Mouse (Mus musculus) forebrain, embryonic 13.5 days (tissue): Measurements from ENCODE around the gene Kcnk3. TPM values are rescaled to one million over a fixed set of nuclear protein-coding genes. Genes with fewer than 3 reads are reported as not detected.

ENCODE experiments used
- ATAC-seq: fragments of 200-750 bp; cut with Nextera tagmentation; 2 replicates; pipeline ENCODE4 v1.8.0; 2017
- H3K27ac ChIP-seq: fragments of 300-500 bp; sonication (generic); 2 replicates; pipeline ENCODE4 v1.5.1; 2015; ENCODE audit warnings: inconsistent platforms, mild to moderate bottlenecking, moderate library complexity
- H3K27me3 ChIP-seq: fragments of 300-500 bp; sonication (generic); 2 replicates; pipeline ENCODE4 v1.6.1; 2015; ENCODE audit warnings: mild to moderate bottlenecking, inconsistent platforms
- H3K36me3 ChIP-seq: fragments of 300-500 bp; sonication (generic); 2 replicates; pipeline ENCODE4 v1.6.1; 2015; ENCODE audit warnings: mild to moderate bottlenecking, inconsistent platforms; ENCODE audit not compliant: poor library complexity, severe bottlenecking
- H3K4me1 ChIP-seq: fragments of 300-500 bp; sonication (generic); 2 replicates; pipeline ENCODE4 v1.6.1; 2015; ENCODE audit warnings: inconsistent platforms
- H3K4me2 ChIP-seq: fragments of 300-500 bp; sonication (generic); 2 replicates; pipeline ENCODE4 v1.6.1; 2015; ENCODE audit warnings: inconsistent platforms, mild to moderate bottlenecking, moderate library complexity
- H3K4me3 ChIP-seq: fragments of 300-500 bp; sonication (generic); 2 replicates; pipeline ENCODE4 v1.5.1; 2015; ENCODE audit warnings: mild to moderate bottlenecking, inconsistent platforms
- H3K9ac ChIP-seq: fragments of 300-500 bp; sonication (generic); 2 replicates; pipeline ENCODE4 v1.6.1; 2015; ENCODE audit warnings: mild to moderate bottlenecking, inconsistent platforms
- H3K9me3 ChIP-seq: fragments of 300-500 bp; sonication (generic); replicated peaks from 2 replicates; pipeline ENCODE4 v1.6.1; 2016; ENCODE audit warnings: inconsistent platforms
- WGBS: fragments of 180-500 bp; shearing (Covaris S2); methylation state at CpG from one replicate; pipeline ENCODE4 v1.1.7; 2015; 5-methylcytosine and 5-hydroxymethylcytosine counted together
- polyA plus RNA-seq: library from polyadenylated mRNA; unstranded; fragments of >200 nt; fragmentation: Nextera tagmentation; extraction: Ambion mirVana; gene quantifications from 2 replicates; pipeline ENCODE4 v1.2.1, GENCODE M21; 2015

Kcnk3 gene
- polyA plus RNA-seq, 1 experiment from 2014 or later = 1.0 TPM

DNA sequence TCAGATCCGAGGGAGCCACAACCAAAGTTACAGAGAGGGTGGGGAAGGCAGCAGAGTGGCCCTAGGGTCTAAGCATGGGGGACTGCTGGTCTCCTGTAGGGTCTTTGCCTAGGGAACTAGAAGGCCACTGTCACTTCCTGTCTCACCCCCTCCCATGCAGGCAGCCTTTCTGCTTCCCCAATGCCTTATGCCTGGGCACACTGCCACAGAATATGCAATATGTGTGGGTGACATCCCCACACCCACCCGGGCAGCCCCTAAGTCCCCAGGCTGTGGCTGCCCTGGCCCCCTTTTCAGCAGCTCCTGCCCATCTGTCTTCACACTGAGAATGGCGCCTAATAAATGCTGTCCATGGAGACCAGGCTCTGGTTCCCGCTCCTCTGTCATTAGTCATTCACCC is 36.9 kb downstream of the Kcnk3 start:
- H3K4me2 ChIP-seq = no peak overlapping the region
- 62% methylated on average over 4 of the region's 4 CpGs for WGBS
- H3K9me3 ChIP-seq = no peaks in the 10 kb centered on the region
- no peaks in the 10 kb centered on the region for H3K36me3 ChIP-seq
- peaks cover 48% of the 10 kb centered on the region for H3K27me3 ChIP-seq
- H3K27ac ChIP-seq = no peak overlapping the region
- H3K9ac ChIP-seq = no peak overlapping the region
- ATAC-seq = no peak
- peaks cover 14% of the 10 kb centered on the region for H3K4me1 ChIP-seq
- H3K4me3 ChIP-seq = no peak overlapping the region

DNA sequence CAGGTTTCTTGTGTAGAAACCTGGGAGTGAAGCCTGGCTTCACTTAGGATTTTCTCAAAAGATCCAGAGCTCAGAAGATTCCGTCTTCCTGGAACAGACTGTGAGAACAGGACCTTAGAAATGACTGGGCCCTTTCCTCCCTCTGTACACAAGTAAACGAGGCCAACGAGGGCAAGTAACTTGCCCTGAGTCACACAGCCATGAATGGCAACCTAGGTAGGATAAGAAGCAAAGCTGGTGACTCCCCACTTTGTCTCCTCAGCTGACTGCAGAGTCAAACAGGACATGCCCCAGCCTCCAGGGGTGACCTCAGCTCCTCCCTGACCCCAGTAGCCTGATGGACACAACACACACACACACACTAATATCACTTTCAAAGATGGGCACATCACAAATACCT is 37.4 kb downstream of the Kcnk3 start:
- WGBS = 62% methylated on average over 3 of the region's 3 CpGs
- no peak for ATAC-seq
- no peak overlapping the region for H3K4me3 ChIP-seq

DNA sequence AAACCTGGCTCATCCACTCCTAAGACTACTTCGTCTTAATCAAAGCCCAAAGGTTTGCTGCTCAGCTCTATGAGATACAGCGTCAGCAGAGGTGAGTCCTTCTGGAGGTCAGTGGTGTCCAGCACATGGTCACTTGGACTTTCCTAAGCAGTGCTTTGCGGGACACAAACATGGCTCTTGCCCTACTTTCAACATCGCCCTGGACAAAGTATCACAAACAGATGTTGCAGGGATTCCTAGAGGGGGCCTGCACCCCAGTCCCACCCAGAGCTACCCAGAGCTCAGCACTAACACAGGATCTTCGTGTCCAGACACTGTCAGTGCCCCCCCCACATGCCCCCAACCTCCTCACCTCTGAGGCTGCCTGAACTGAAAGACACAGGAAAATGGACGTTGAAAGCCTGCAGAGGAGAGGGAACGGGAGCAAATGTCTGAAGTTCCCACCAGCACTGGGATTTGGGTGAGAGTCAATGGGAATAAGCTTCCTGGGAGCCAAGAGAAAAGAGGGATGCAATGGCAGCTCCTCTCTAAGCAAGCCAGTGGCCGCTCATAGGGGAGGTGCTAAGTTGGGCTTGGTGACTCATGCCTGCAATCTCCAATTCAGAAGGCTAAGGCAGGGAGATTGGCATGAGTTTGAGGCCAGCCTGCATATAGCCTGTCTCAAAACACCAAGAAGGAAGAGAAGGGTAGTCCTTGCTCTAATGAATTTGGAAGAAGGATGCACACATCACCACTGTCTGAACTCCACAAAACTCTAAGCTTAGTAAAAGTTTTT is 38.5 kb downstream of the Kcnk3 start:
- 78% methylated on average over 8 of the region's 8 CpGs for WGBS
- H3K27ac ChIP-seq = no peak overlapping the region
- no peaks in the 10 kb centered on the region for H3K36me3 ChIP-seq
- H3K4me2 ChIP-seq = no peak overlapping the region
- H3K27me3 ChIP-seq = peaks cover 38% of the 10 kb centered on the region
- ATAC-seq = no peak
- H3K9ac ChIP-seq = no peak overlapping the region
- H3K4me1 ChIP-seq = peaks cover 14% of the 10 kb centered on the region
- H3K4me3 ChIP-seq = no peak overlapping the region
- H3K9me3 ChIP-seq = no peaks in the 10 kb centered on the region

More for the DNA sequence above, 37.4 kb downstream of the Kcnk3 start:
- Histone ChIP-seq H3K36me3 (no peaks in the 10 kb centered on the region), H3K27me3 (peaks cover 48% of the 10 kb centered on the region), H3K9ac (no peak overlapping the region), H3K4me2 (no peak overlapping the region), H3K27ac (no peak overlapping the region), H3K4me1 (peaks cover 14% of the 10 kb centered on the region), H3K9me3 (no peaks in the 10 kb centered on the region)

DNA sequence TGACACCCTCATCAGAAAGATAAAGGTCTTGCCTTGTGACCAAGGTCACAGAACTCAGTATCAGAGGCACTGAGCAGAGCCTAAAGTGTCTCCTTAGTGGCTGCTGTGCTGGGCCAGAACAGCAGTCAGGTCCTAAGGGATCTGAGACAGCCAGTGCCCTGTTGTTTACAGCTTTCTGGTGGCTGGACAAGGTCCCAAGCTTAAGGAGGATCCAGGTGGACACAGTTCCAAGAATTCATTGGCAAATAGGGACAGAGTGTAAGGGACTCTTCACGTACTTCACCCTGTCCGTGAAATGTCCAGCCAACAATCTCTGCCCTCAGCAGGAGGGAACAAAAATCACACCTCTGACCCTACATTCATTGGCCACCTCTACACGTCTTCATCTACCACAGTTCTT is 40.5 kb downstream of the Kcnk3 start:
- H3K9me3 ChIP-seq = no peaks in the 10 kb centered on the region
- 74% methylated on average over 3 of the region's 3 CpGs for WGBS
- no peak overlapping the region for H3K27ac ChIP-seq
- H3K36me3 ChIP-seq = no peaks in the 10 kb centered on the region
- no peaks in the 10 kb centered on the region for H3K4me1 ChIP-seq
- no peak for ATAC-seq
- no peak overlapping the region for H3K9ac ChIP-seq
- H3K4me3 ChIP-seq = no peak overlapping the region
- H3K4me2 ChIP-seq = no peak overlapping the region
- H3K27me3 ChIP-seq = peaks cover 22% of the 10 kb centered on the region

DNA sequence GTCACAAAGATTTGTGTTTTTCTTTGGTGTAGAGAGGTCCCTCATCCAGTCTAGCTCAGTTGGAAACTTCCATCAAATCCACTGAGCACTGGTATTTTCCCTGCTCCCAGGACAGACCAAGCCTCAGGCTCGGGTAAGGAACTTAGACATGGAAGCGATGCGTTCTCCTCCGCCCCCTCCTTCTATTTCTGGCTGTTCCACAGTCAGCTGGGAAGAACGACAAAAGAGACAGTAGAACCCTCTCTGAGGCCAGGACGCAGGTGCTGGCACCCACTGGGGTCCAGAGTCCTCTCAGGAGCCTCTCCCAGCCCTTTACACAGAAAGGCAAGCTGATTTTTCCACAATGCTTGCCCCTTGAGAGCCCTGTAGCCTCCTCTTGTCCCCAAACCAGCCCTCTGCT is 42.4 kb downstream of the Kcnk3 start:
- Histone ChIP-seq H3K4me3 (no peak overlapping the region), H3K9me3 (no peaks in the 10 kb centered on the region), H3K4me1 (no peaks in the 10 kb centered on the region), H3K9ac (no peak overlapping the region), H3K27ac (no peak overlapping the region), H3K4me2 (no peak overlapping the region), H3K36me3 (no peaks in the 10 kb centered on the region), H3K27me3 (peaks cover 6% of the 10 kb centered on the region; the same call in 1 of the 2 replicates)
- no peak for ATAC-seq
- 80% methylated on average over 6 of the region's 6 CpGs for WGBS

DNA sequence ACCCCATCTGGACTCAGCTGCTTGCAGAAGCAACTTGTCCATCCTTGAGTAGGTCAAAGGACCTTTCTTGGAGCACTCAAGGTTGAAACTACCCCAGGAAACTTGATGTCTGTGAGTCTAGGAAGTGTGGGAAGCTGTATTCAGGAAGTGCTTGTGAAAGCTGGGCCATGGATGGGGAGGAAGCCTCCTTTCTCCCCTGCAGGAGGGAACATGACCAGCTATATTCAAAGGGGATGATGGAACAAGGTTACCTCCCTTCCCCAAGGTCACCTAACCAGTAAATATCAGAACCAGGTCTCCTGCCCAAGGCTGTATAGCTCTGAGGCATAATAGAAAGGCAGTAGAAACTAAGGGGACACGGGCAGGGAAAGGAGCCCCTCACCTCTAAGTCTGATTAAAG is 44.2 kb downstream of the Kcnk3 start:
- no peak for ATAC-seq
- no peak overlapping the region for H3K9ac ChIP-seq
- no peaks in the 10 kb centered on the region for H3K4me1 ChIP-seq
- peaks cover 11% of the 10 kb centered on the region for H3K27me3 ChIP-seq
- no peaks in the 10 kb centered on the region for H3K9me3 ChIP-seq
- no peak overlapping the region for H3K27ac ChIP-seq
- H3K4me2 ChIP-seq = no peak overlapping the region
- WGBS = 71% methylated on average over 1 of the region's 1 CpGs
- no peaks in the 10 kb centered on the region for H3K36me3 ChIP-seq
- H3K4me3 ChIP-seq = no peak overlapping the region

DNA sequence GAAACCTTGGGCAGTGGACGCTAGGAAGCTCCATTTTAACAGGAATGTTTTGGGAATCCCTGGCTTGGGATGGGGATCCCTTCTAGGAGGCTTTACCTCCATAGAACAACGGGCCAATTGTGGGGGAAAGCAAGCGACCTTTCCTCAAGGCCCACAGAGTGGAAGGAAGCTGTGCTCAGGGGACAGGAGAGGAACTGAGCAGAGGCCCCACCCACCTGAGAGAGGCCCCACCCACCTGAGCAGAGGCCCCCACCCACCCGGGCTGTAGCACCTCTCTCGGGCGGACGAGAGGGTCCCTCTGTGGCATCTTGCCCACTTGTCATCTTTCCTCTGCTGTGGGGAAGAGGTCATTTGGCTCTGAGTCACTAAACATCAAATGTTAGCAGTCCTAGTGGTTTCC is 49.0 kb downstream of the Kcnk3 start:
- no peak overlapping the region for H3K27ac ChIP-seq
- 39% methylated on average over 7 of the region's 7 CpGs for WGBS
- H3K36me3 ChIP-seq = no peaks in the 10 kb centered on the region
- no peaks in the 10 kb centered on the region for H3K4me1 ChIP-seq
- no peak overlapping the region for H3K4me2 ChIP-seq
- H3K27me3 ChIP-seq = peaks cover 10% of the 10 kb centered on the region
- no peaks in the 10 kb centered on the region for H3K9me3 ChIP-seq
- no peak overlapping the region for H3K9ac ChIP-seq
- no peak overlapping the region for H3K4me3 ChIP-seq
- ATAC-seq = no peak

DNA sequence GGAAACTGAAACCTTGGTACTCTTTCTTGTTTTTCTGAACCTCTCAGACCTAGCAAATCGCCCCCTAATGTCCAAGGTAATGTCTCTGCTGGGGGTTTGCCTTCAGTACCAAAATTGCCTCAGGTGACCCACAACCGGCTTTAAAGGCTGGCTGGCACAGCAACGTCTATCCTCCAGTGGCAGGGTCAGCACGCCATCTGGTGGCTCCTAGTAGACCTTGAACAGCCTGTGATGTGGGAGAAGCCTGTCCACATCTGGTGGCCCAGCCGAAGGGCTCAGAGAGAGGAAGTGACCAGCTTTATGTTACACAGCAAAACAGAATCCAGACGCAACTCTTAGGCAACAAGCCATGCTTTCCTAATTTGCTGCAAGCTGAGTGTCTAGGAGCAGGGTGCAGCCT is 50.1 kb downstream of the Kcnk3 start:
- Histone ChIP-seq H3K36me3 (no peaks in the 10 kb centered on the region), H3K9ac (no peak overlapping the region), H3K9me3 (no peaks in the 10 kb centered on the region), H3K4me1 (no peaks in the 10 kb centered on the region), H3K4me3 (no peak overlapping the region), H3K4me2 (no peak overlapping the region), H3K27me3 (peaks cover 7% of the 10 kb centered on the region), H3K27ac (no peak overlapping the region)
- WGBS = 8% methylated on average over 6 of the region's 6 CpGs
- ATAC-seq = no peak

DNA sequence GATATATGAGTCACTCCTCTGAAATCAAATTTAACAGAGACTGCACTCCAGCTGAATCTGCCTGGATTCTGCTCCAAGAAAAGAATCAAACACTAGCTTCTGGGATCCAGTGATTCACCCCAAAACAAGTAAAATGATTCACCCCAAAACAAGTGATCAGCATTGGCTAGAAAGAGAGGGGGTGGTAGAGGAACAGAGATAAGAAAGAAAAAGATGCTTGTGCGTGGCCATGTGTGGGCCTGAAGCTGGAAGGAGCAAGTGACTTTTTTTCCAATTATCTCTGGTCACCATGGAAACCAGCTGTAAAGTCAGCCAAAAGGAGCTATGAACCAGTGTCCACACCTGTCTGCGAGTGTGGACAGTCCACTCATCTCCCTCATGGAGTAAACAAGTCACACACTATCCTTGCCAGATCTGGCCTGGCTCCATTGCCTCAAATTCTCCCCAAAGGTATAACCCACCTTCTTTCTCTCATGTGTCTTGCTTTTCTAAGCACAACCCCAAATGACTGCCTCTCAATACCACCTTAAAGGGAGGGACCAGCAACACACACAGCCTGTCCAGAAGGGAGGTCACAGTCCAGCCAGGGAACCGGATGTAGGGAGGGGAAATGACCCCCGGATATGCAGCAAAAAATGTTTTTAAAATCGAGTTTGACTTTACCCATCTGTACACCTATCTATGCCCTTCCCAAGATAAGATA is 55.7 kb downstream of the Kcnk3 start:
- H3K27me3 ChIP-seq = no peaks in the 10 kb centered on the region
- ATAC-seq = no peak
- no peak overlapping the region for H3K4me3 ChIP-seq
- no peaks in the 10 kb centered on the region for H3K36me3 ChIP-seq
- WGBS = 73% methylated on average over 5 of the region's 5 CpGs
- H3K4me1 ChIP-seq = peaks cover 11% of the 10 kb centered on the region
- no peak overlapping the region for H3K9ac ChIP-seq
- no peak overlapping the region for H3K27ac ChIP-seq
- H3K4me2 ChIP-seq = no peak overlapping the region
- no peaks in the 10 kb centered on the region for H3K9me3 ChIP-seq

DNA sequence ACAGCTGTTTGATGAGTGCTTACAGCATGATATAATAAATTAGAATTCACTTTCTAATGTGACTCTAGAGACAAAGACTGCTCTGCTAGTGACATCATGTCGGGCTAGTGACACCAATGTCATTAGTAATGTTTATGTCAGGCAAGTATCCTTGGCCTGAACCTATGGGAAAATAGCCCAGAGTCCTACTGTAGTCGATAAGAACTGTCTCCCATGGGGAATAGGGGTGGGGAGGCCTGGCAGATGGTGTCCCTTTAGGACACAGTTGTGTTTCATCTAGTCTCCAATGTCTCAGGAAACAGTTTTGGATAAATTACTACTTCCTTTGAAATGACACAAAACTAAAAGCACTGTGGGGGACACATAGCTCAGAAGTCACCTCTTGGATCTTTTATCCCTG is 58.1 kb downstream of the Kcnk3 start:
- H3K9me3 ChIP-seq = no peaks in the 10 kb centered on the region
- H3K4me1 ChIP-seq = peaks cover 19% of the 10 kb centered on the region
- 78% methylated on average over 2 of the region's 2 CpGs for WGBS
- no peak overlapping the region for H3K27ac ChIP-seq
- ATAC-seq = no peak
- no peak overlapping the region for H3K9ac ChIP-seq
- H3K27me3 ChIP-seq = no peaks in the 10 kb centered on the region
- H3K36me3 ChIP-seq = no peaks in the 10 kb centered on the region
- H3K4me2 ChIP-seq = no peak overlapping the region
- no peak overlapping the region for H3K4me3 ChIP-seq

DNA sequence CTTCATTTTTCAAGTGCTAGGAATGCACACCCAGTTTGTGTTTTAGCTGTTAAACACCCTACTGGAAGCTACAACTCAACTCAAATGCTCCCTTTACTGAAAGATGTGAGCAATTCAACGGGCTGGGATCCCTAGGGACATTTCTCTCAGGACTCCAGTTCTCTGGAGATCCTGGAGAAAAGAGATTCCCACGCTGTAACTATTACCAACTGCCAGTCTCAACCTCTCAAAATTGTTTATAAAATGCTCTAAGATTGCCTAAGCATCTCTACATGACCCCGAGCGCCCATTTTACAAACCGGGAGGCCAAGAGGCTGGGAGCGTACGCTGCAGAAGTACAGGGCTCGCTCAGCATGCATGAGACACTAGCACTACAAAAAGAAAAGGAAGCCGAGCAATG is 59.4 kb downstream of the Kcnk3 start:
- 15% methylated on average over 9 of the region's 9 CpGs for WGBS
- H3K9ac ChIP-seq = peak overlapping the region; percentile 79
- no peaks in the 10 kb centered on the region for H3K27me3 ChIP-seq
- H3K9me3 ChIP-seq = no peaks in the 10 kb centered on the region
- H3K36me3 ChIP-seq = peaks cover 8% of the 10 kb centered on the region
- peak overlapping the region; percentile 82 for H3K4me2 ChIP-seq
- H3K4me3 ChIP-seq = peak overlapping the region; percentile 83
- no peak overlapping the region for H3K27ac ChIP-seq
- peaks cover 19% of the 10 kb centered on the region for H3K4me1 ChIP-seq
- no peak for ATAC-seq

DNA sequence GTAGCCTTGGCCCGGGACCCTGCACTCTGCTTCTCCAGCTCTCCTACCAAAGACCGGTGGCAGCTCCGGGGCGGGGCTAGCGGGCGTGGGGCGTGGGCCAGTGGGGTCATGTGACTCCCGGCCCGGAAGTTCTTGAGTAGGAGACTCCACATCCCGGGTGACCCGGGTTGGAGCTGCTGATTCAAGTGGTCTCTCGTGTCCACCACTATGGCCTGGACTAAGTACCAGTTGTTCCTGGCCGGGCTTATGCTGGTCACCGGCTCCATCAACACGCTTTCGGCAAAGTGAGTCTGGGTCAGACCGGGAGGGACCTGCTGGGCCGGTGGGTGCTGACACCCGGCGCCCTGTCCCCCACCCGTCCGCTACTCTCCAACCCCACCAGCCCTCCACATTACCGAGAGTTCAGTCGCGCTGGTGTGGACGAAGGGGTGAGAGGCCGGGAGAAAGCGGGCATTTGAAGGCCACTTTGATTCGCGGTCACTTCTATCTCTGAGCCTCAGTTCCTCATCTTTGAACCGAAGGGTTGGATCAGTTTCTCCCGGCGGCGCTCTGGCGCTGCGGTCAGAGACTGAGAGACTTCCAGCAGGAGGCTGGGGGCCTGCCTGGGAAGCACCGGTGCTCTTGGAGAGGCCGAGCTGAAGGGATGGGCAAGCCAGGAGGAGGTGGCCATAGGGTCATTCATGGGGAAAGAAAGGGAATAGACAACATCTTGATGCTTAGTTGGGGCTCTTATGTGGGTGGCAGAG is 60.0 kb downstream of the Kcnk3 start, which contains the start of gene Slc35f6:
Gene Slc35f6 (plus strand): TSS at position 119 of the 746 bp plus-strand sequence.
- no peak within 1 kb of the TSS for H3K27ac ChIP-seq
- H3K4me2 ChIP-seq = peak within 1 kb of the TSS; percentile 82
- peaks cover 19% of the 10 kb centered on the region for H3K4me1 ChIP-seq
- peak within 1 kb of the TSS; percentile 79 for H3K9ac ChIP-seq
- ATAC-seq = peak; percentile 97
- peaks cover 14% of the 10 kb centered on the region for H3K36me3 ChIP-seq
- H3K27me3 ChIP-seq = no peaks in the 10 kb centered on the region
- under 1% methylated on average over 38 of the region's 38 CpGs for WGBS
- H3K9me3 ChIP-seq = no peaks in the 10 kb centered on the region
- H3K4me3 ChIP-seq = peak within 1 kb of the TSS; percentile 83
